Mouse (Mus musculus) midbrain, postnatal 0 days (tissue): ENCODE measurements at regions not wholly inside any gene's neighbourhood (a gene's known extent, or its start where the extent isn't known, plus 50 kb on each side); places are given as distances from the start of the nearest gene placed in this dataset.

Experiments used
- ATAC-seq: fragments of 200-750 bp; cut with Nextera tagmentation; 2 replicates; pipeline ENCODE4 v1.8.0; 2017; ENCODE audit warnings: moderate number of reproducible peaks, mild to moderate bottlenecking, moderate TSS enrichment, moderate library complexity; ENCODE audit not compliant: low FRiP score
- DNase-seq: peaks from one replicate; pipeline ENCODE4 v3.0.0-alpha.2; 2015; ENCODE audit warnings: low spot score
- H3K27ac ChIP-seq: fragments of 300-500 bp; sonication (generic); 2 replicates; pipeline ENCODE4 v1.5.1; 2014; ENCODE audit warnings: low read depth, mild to moderate bottlenecking, low read length, mixed read lengths
- H3K27me3 ChIP-seq: fragments of 300-500 bp; sonication (generic); 2 replicates; pipeline ENCODE4 v1.6.1; 2014; ENCODE audit warnings: low read length, control low read depth, mixed read lengths; ENCODE audit not compliant: insufficient read depth
- H3K36me3 ChIP-seq: fragments of 300-500 bp; sonication (generic); 2 replicates; pipeline ENCODE4 v1.6.1; 2014; ENCODE audit warnings: low read length, control low read depth, mixed read lengths; ENCODE audit not compliant: insufficient read depth
- H3K4me1 ChIP-seq: fragments of 300-500 bp; sonication (generic); 2 replicates; pipeline ENCODE4 v1.6.1; 2014; ENCODE audit warnings: mild to moderate bottlenecking, control low read depth, antibody characterized with exemption, low read length, mixed read lengths; ENCODE audit not compliant: insufficient read depth
- H3K4me2 ChIP-seq: fragments of 300-500 bp; sonication (generic); 2 replicates; pipeline ENCODE4 v1.6.1; 2014; ENCODE audit warnings: low read depth, mild to moderate bottlenecking, low read length, mixed read lengths; ENCODE audit not compliant: poor library complexity, severe bottlenecking
- H3K4me3 ChIP-seq: fragments of 300-500 bp; sonication (generic); 2 replicates; pipeline ENCODE4 v1.5.1; 2014; ENCODE audit warnings: low read depth, mild to moderate bottlenecking, low read length, moderate library complexity
- H3K9ac ChIP-seq: fragments of 300-500 bp; sonication (generic); replicated peaks from 2 replicates; pipeline ENCODE4 v1.6.1; 2014; ENCODE audit warnings: mild to moderate bottlenecking, low read length, moderate library complexity, mixed read lengths; ENCODE audit not compliant: poor library complexity, severe bottlenecking
- H3K9me3 ChIP-seq: fragments of 300-500 bp; sonication (generic); 2 replicates; pipeline ENCODE4 v1.6.1; 2016; ENCODE audit warnings: low read length, control low read depth
- CTCF ChIP-seq: IDR thresholded peaks from 2 replicates; pipeline ENCODE4 v1.5.1; 2016; ENCODE audit warnings: antibody characterized with exemption, mild to moderate bottlenecking
- WGBS: fragments of 180-500 bp; shearing (Covaris S2); extraction: QIAGEN DNeasy Blood & Tissue Kit; methylation state at CpG from one replicate; pipeline ENCODE4 v1.1.7; 2014; 5-methylcytosine and 5-hydroxymethylcytosine counted together

- no peaks in the 10 kb centered on the region for H3K4me1 ChIP-seq
- no peaks in the 10 kb centered on the region for H3K27me3 ChIP-seq
- H3K4me2 ChIP-seq = no peak overlapping the region
- no peaks in the 10 kb centered on the region for H3K9me3 ChIP-seq
- no peak overlapping the region for H3K27ac ChIP-seq
- no peak overlapping the region for H3K4me3 ChIP-seq
- ATAC-seq (peak; percentile 80), DNase-seq (peak; percentile 83)
- no peaks in the 10 kb centered on the region for H3K36me3 ChIP-seq
- WGBS = 57% methylated on average over 8 of the region's 8 CpGs
- peak; percentile 89 for TF ChIP-seq CTCF
- no peak overlapping the region for H3K9ac ChIP-seq
These were observed 369.1 kb upstream of the Stxbp6 start for GRCm38 (mm10) chr12:45443512-45444190.

GRCm38 (mm10) chr12:45442474-45442873 lies 368.0 kb upstream of the Stxbp6 start:
- 81% methylated on average over 4 of the region's 4 CpGs for WGBS
- Histone ChIP-seq H3K27me3 (no peaks in the 10 kb centered on the region), H3K4me2 (no peak overlapping the region), H3K36me3 (no peaks in the 10 kb centered on the region), H3K9ac (no peak overlapping the region), H3K27ac (no peak overlapping the region), H3K4me3 (no peak overlapping the region), H3K4me1 (no peaks in the 10 kb centered on the region), H3K9me3 (no peaks in the 10 kb centered on the region)
- no peak for TF ChIP-seq CTCF
- DNase-seq (no peak), ATAC-seq (no peak)

GRCm38 (mm10) chr12:45439745-45440144 lies 365.2 kb upstream of the Stxbp6 start:
- Histone ChIP-seq H3K27me3 (no peaks in the 10 kb centered on the region), H3K36me3 (no peaks in the 10 kb centered on the region), H3K4me1 (no peaks in the 10 kb centered on the region), H3K9me3 (no peaks in the 10 kb centered on the region), H3K4me2 (no peak overlapping the region), H3K27ac (no peak overlapping the region), H3K9ac (no peak overlapping the region), H3K4me3 (no peak overlapping the region)
- DNase-seq (no peak), ATAC-seq (no peak)
- WGBS = 83% methylated on average over 2 of the region's 2 CpGs
- TF ChIP-seq CTCF = no peak

GRCm38 (mm10) chr12:45437271-45437670 lies 362.8 kb upstream of the Stxbp6 start:
- DNase-seq = peak; percentile 25
- Histone ChIP-seq H3K36me3 (no peaks in the 10 kb centered on the region), H3K27ac (no peak overlapping the region), H3K4me2 (no peak overlapping the region), H3K4me3 (no peak overlapping the region), H3K4me1 (no peaks in the 10 kb centered on the region), H3K27me3 (no peaks in the 10 kb centered on the region), H3K9ac (no peak overlapping the region), H3K9me3 (no peaks in the 10 kb centered on the region)
- no peak for ATAC-seq
- no peak for TF ChIP-seq CTCF

GRCm38 (mm10) chr12:45399436-45399835 lies 324.9 kb upstream of the Stxbp6 start:
- Histone ChIP-seq H3K4me3 (no peak overlapping the region), H3K36me3 (no peaks in the 10 kb centered on the region), H3K4me2 (no peak overlapping the region), H3K9ac (no peak overlapping the region), H3K4me1 (no peaks in the 10 kb centered on the region), H3K9me3 (no peaks in the 10 kb centered on the region), H3K27me3 (no peaks in the 10 kb centered on the region), H3K27ac (no peak overlapping the region)
- ATAC-seq (no peak), DNase-seq (no peak)
- 66% methylated on average over 2 of the region's 2 CpGs for WGBS
- TF ChIP-seq CTCF = no peak

- no peak overlapping the region for H3K4me3 ChIP-seq
- H3K36me3 ChIP-seq = no peaks in the 10 kb centered on the region
- H3K9me3 ChIP-seq = no peaks in the 10 kb centered on the region
- TF ChIP-seq CTCF = peak; percentile 73
- H3K4me2 ChIP-seq = no peak overlapping the region
- no peak overlapping the region for H3K9ac ChIP-seq
- DNase-seq (peak; percentile 65), ATAC-seq (no peak)
- H3K27ac ChIP-seq = no peak overlapping the region
- H3K27me3 ChIP-seq = no peaks in the 10 kb centered on the region
- no peaks in the 10 kb centered on the region for H3K4me1 ChIP-seq
- WGBS = 63% methylated on average over 3 of the region's 3 CpGs
These were observed 310.4 kb upstream of the Stxbp6 start for GRCm38 (mm10) chr12:45384864-45385263.
